Mouse (Mus musculus): ENCODE data around the gene Angptl3.

Gene Angptl3

DNA sequence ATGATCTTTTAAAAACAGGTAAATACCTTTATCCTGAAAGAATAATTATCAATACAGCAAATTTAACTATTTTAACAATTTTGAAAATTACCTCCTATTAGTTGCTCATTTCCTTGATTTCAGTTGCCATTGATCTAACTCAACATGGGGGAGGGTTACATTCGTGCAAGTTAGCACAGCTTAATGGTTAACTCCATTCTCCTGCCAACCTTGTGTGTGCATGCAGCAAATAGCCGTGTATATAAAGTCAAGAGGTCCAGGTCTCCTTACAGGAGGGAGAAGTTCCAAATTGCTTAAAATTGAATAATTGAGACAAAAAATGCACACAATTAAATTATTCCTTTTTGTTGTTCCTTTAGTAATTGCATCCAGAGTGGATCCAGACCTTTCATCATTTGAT, at the start of gene Angptl3:
Angptl3 (plus strand) TSS at position 269 of the 400 bp plus-strand sequence.
- Histone ChIP-seq H3K9me3 (ENCODE audit: low read length) (no peaks in the 10 kb centered on the region), H3K36me3 (ENCODE audit: insufficient read depth, low read length) (no peaks in the 10 kb centered on the region), H3K4me3 (replicated peaks; ENCODE audit: low read length) (no peak within 1 kb of the TSS), H3K4me1 (replicated peaks; ENCODE audit: low read depth, low read length) (no peaks in the 10 kb centered on the region), H3K27me3 (ENCODE audit: insufficient read depth, low read length) (no peaks in the 10 kb centered on the region)
- TF ChIP-seq NANOG (IDR thresholded peaks at IDR 0.05; ENCODE audit: borderline replicate concordance, low read length) (no peak), POU5F1 (IDR thresholded peaks at IDR 0.05; ENCODE audit: borderline replicate concordance, low read length) (no peak), CTCF (conservative IDR thresholded peaks at IDR 0.05; ENCODE audit: low read length) (no peak)

DNA sequence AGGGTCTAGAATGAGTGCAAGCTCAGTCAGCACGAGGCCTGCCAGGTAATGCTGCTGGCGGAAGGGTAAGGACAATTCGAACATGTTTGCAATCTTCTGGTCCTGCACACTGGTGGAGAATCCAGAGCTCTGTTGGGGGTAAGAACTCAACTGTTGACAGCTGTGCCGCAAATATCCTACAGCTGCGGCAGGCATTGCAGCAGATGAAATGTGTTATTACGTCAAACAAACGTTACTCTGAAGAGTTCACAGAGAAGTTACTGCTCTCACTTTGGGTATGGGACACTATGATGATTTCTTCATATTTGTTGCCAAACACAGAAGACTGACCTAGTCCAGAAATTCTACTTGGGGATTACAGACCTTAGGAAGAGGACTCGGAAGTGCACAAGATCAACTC, 46.1 kb upstream of the Angptl3 start:
- no peak overlapping the region for H3K4me3 ChIP-seq (replicated peaks; ENCODE audit: low read length)
- no peak for TF ChIP-seq POU5F1 (IDR thresholded peaks at IDR 0.05; ENCODE audit: borderline replicate concordance, low read length)
- TF ChIP-seq CTCF (conservative IDR thresholded peaks at IDR 0.05; ENCODE audit: low read length) = no peak
- no peak for TF ChIP-seq NANOG (IDR thresholded peaks at IDR 0.05; ENCODE audit: borderline replicate concordance, low read length)
- H3K27me3 ChIP-seq (ENCODE audit: insufficient read depth, low read length) = no peaks in the 10 kb centered on the region
- H3K4me1 ChIP-seq (replicated peaks; ENCODE audit: low read depth, low read length) = no peaks in the 10 kb centered on the region
- peaks cover 11% of the 10 kb centered on the region for H3K9me3 ChIP-seq (ENCODE audit: low read length)
- H3K36me3 ChIP-seq (ENCODE audit: insufficient read depth, low read length) = no peaks in the 10 kb centered on the region

DNA sequence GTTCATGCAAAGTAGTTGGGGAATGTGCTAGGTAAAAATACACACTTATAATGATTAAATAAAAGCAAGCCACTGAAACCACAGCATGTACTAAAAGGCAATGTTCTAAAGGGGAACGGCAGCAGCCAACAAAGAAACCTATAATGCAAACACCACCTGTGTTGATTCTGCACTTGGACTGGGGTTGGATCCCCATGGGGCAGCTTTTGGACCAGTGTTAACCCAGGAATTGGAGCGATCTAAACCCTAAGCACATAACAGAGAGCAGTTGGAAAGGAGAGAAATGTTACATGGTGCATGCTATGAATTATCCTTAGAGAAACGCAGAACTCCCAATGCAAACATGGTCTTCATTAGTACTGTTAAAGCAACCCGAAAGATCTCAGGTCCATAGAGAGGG, 37.3 kb upstream of the Angptl3 start:
- Histone ChIP-seq H3K36me3 (ENCODE audit: insufficient read depth, low read length) (no peaks in the 10 kb centered on the region), H3K9me3 (ENCODE audit: low read length) (no peaks in the 10 kb centered on the region), H3K4me1 (replicated peaks; ENCODE audit: low read depth, low read length) (no peaks in the 10 kb centered on the region), H3K4me3 (replicated peaks; ENCODE audit: low read length) (no peak overlapping the region), H3K27me3 (ENCODE audit: insufficient read depth, low read length) (no peaks in the 10 kb centered on the region)
- TF ChIP-seq NANOG (IDR thresholded peaks at IDR 0.05; ENCODE audit: borderline replicate concordance, low read length) (no peak), POU5F1 (IDR thresholded peaks at IDR 0.05; ENCODE audit: borderline replicate concordance, low read length) (no peak), CTCF (conservative IDR thresholded peaks at IDR 0.05; ENCODE audit: low read length) (no peak)

DNA sequence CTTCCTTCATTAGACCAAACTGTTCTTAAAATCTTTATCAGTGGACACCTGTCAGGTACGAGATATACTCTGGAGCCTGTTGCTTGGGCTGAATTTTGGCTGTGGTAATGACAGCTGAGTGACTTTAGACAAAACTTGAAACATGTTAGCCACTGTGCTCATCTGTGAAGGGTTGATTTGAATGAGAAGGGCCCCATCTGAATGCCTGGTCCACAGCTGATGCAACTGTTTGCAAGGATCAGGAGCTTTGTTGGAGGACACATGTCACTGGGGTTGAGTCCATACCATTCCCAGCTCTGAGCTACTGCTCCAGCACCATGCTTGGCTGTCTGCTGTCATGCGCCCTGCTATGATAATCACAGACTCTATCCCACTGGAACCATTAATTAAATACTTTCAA, 25.2 kb upstream of the Angptl3 start:
- no peak for TF ChIP-seq CTCF (conservative IDR thresholded peaks at IDR 0.05; ENCODE audit: low read length)
- TF ChIP-seq POU5F1 (IDR thresholded peaks at IDR 0.05; ENCODE audit: borderline replicate concordance, low read length) = no peak
- no peak for TF ChIP-seq NANOG (IDR thresholded peaks at IDR 0.05; ENCODE audit: borderline replicate concordance, low read length)
- Histone ChIP-seq H3K27me3 (ENCODE audit: insufficient read depth, low read length) (no peaks in the 10 kb centered on the region), H3K4me3 (replicated peaks; ENCODE audit: low read length) (no peak overlapping the region), H3K9me3 (ENCODE audit: low read length) (no peaks in the 10 kb centered on the region), H3K36me3 (ENCODE audit: insufficient read depth, low read length) (no peaks in the 10 kb centered on the region), H3K4me1 (replicated peaks; ENCODE audit: low read depth, low read length) (peaks cover 5% of the 10 kb centered on the region; the same call in 1 of the 2 replicates)

DNA sequence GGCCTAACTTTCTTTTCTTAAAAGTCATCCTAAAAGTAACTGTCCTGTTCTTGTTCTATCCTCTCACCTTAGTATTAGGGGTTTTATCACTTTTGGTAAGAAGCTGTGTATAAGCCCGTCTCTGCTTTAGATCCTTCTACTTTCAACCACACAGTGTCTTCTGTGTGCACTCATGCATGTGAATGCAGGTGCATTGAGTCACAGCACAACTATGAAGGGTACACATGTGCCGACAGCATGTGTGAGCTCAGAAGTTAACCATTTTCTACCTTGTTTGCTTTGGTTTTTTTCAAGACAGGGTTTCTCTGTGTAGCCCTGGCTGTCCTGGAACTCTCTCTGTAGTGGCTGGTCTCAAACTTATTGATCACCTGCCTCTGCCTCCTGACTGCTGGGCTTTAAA, 24.4 kb upstream of the Angptl3 start:
- Histone ChIP-seq H3K27me3 (ENCODE audit: insufficient read depth, low read length) (no peaks in the 10 kb centered on the region), H3K4me1 (replicated peaks; ENCODE audit: low read depth, low read length) (peaks cover 5% of the 10 kb centered on the region; the same call in 1 of the 2 replicates), H3K4me3 (replicated peaks; ENCODE audit: low read length) (no peak overlapping the region), H3K36me3 (ENCODE audit: insufficient read depth, low read length) (no peaks in the 10 kb centered on the region), H3K9me3 (ENCODE audit: low read length) (no peaks in the 10 kb centered on the region)
- no peak for TF ChIP-seq CTCF (conservative IDR thresholded peaks at IDR 0.05; ENCODE audit: low read length)
- TF ChIP-seq NANOG (IDR thresholded peaks at IDR 0.05; ENCODE audit: borderline replicate concordance, low read length) = no peak
- TF ChIP-seq POU5F1 (IDR thresholded peaks at IDR 0.05; ENCODE audit: borderline replicate concordance, low read length) = no peak

DNA sequence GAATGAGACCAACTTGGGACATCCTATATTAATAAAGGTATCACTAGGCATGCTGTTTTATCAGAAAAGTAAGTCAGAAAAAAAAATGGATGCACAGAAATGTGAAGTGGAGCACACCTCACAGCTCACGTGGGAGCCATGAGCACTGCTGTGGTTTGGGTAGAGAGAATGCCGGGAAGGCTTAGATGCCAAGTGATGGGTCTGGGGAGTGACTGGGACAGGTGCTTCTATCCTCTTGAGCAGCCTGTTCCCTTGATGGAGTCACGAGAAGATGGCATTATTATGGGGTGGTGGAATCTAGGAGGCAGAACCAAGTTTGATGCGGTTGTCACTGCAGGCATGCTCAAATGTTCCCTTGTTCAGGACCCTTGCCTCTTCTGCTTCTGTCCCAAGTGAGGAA, 19.7 kb upstream of the Angptl3 start:
- 0 out of 2 replicates have a peak, but pooled peaks cover 3% of the 10 kb centered on the region for H3K4me1 ChIP-seq (replicated peaks; ENCODE audit: low read depth, low read length)
- H3K4me3 ChIP-seq (replicated peaks; ENCODE audit: low read length) = no peak overlapping the region
- H3K9me3 ChIP-seq (ENCODE audit: low read length) = no peaks in the 10 kb centered on the region
- no peaks in the 10 kb centered on the region for H3K27me3 ChIP-seq (ENCODE audit: insufficient read depth, low read length)
- no peaks in the 10 kb centered on the region for H3K36me3 ChIP-seq (ENCODE audit: insufficient read depth, low read length)
- no peak for TF ChIP-seq POU5F1 (IDR thresholded peaks at IDR 0.05; ENCODE audit: borderline replicate concordance, low read length)
- no peak for TF ChIP-seq NANOG (IDR thresholded peaks at IDR 0.05; ENCODE audit: borderline replicate concordance, low read length)
- TF ChIP-seq CTCF (conservative IDR thresholded peaks at IDR 0.05; ENCODE audit: low read length) = no peak

DNA sequence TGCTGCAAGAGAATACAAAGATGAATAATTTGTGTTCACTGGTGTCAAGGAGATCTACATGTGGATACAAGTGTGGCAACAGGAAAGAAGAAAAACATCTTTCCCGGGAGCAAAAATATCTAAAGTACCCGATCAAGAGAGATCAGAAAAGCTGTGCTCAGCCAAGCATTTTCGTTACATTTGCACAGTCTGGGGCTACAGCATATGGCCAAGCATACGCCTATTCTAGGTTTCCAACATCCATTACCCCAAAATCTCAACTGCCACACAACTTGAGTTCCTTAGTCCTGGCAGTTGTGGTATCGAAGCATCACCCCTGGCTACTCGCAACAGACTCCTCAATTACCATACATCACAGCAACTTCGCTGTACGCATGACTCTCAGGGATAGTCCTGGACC, 8.5 kb upstream of the Angptl3 start:
- Histone ChIP-seq H3K36me3 (ENCODE audit: insufficient read depth, low read length) (no peaks in the 10 kb centered on the region), H3K9me3 (ENCODE audit: low read length) (no peaks in the 10 kb centered on the region), H3K27me3 (ENCODE audit: insufficient read depth, low read length) (no peaks in the 10 kb centered on the region), H3K4me1 (replicated peaks; ENCODE audit: low read depth, low read length) (no peaks in the 10 kb centered on the region), H3K4me3 (replicated peaks; ENCODE audit: low read length) (no peak overlapping the region)
- TF ChIP-seq CTCF (conservative IDR thresholded peaks at IDR 0.05; ENCODE audit: low read length) = no peak
- TF ChIP-seq NANOG (IDR thresholded peaks at IDR 0.05; ENCODE audit: borderline replicate concordance, low read length) = no peak

DNA sequence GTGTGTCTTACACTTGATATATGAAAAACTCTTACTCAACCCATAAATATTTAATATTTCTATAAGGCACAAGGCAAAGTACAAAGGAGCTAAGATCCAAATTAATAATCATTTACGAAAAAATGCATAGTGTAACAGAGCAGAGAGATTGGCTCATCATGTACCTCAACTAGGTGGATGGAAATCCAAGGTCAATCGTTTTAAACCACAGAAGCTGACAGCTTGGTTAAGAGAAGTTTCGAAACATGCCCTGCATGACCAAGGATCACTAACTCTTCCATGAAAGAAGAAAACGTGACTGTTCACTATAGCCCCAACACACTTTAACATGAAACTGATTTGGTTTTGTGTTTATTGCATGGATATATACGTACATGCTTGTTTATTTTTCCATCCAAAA, 2.4 kb upstream of the Angptl3 start:
- Histone ChIP-seq H3K36me3 (ENCODE audit: insufficient read depth, low read length) (no peaks in the 10 kb centered on the region), H3K9me3 (ENCODE audit: low read length) (no peaks in the 10 kb centered on the region), H3K4me1 (replicated peaks; ENCODE audit: low read depth, low read length) (no peaks in the 10 kb centered on the region), H3K27me3 (ENCODE audit: insufficient read depth, low read length) (no peaks in the 10 kb centered on the region), H3K4me3 (replicated peaks; ENCODE audit: low read length) (no peak overlapping the region)
- TF ChIP-seq NANOG (IDR thresholded peaks at IDR 0.05; ENCODE audit: borderline replicate concordance, low read length) = no peak
- no peak for TF ChIP-seq CTCF (conservative IDR thresholded peaks at IDR 0.05; ENCODE audit: low read length)
- TF ChIP-seq POU5F1 (IDR thresholded peaks at IDR 0.05; ENCODE audit: borderline replicate concordance, low read length) = no peak

DNA sequence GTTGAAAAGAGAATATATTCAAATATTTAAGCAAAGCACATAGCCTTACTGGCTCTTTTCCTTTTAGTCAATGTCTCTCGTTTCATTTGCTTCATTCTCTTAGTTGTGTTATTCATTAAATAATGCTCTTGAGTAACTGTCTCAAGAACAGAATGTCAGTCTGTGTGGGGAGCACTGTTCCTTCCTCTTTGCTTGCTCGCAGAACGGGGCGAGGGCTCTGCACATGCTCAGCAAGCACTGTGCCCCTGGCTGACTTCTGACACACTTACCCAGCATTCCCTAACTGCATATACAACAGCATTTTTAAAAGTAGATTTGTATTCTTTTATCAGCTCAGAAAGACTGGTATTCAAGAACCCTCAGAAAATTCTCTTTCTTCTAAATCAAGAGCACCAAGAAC, 2.2 kb downstream of the Angptl3 start:
- TF ChIP-seq NANOG (IDR thresholded peaks at IDR 0.05; ENCODE audit: borderline replicate concordance, low read length) = no peak
- TF ChIP-seq CTCF (conservative IDR thresholded peaks at IDR 0.05; ENCODE audit: low read length) = no peak
- no peak for TF ChIP-seq POU5F1 (IDR thresholded peaks at IDR 0.05; ENCODE audit: borderline replicate concordance, low read length)

More for the DNA sequence above, 2.2 kb downstream of the Angptl3 start:
- H3K4me3 ChIP-seq (replicated peaks; ENCODE audit: low read length) = no peak overlapping the region
- no peaks in the 10 kb centered on the region for H3K27me3 ChIP-seq (ENCODE audit: insufficient read depth, low read length)
- H3K9me3 ChIP-seq (ENCODE audit: low read length) = no peaks in the 10 kb centered on the region
- H3K36me3 ChIP-seq (ENCODE audit: insufficient read depth, low read length) = no peaks in the 10 kb centered on the region
- no peaks in the 10 kb centered on the region for H3K4me1 ChIP-seq (replicated peaks; ENCODE audit: low read depth, low read length)
